Mouse (Mus musculus): ENCODE measurements at regions not wholly inside any gene's neighbourhood (a gene's known extent, or its start where the extent isn't known, plus 50 kb on each side); places are given as distances from the start of the nearest gene placed in this dataset.

DNA sequence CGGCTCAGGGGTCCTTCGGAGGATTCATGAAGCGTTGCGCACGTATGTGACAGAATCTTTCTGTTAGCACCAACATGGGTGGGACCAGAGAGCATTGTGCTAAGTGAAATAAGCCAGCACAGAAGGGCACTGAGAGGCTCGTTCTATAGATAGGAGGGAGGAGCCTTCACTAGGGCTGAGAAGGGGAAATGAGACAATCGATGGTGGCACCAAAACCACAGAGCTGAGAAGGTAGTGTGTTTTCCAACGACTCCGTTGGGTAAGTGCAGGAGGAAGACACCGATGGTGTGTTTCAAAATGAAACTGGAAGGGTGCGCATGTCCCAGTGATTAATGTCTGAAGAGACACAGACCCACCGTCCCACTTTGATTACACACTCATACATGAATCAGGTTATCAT lies 54.7 kb upstream of the Krtap11-1 start:
- DNase-seq (ENCODE audit: low spot score in 2 of 2) = no peak

GRCm38 (mm10) chr16:89625253-89625652 lies 54.3 kb upstream of the Krtap11-1 start:
- no peak for DNase-seq (ENCODE audit: low spot score in 2 of 2)

All from layer of hippocampus, adult 18-20 months (tissue).